Mouse (Mus musculus): ENCODE measurements around the gene Glis1.
"Not testable (repeated sequence)": the region's sequence is repeated elsewhere in the genome, so short reads cannot be mapped to it uniquely, and the experiment has no call there.

GRCm38 (mm10) chr4:107598581-107598958 is 164.2 kb downstream of the Glis1 start:
- TF ChIP-seq CTCF, POLR2A (IDR thresholded peaks at IDR 0.05; ENCODE audit: extremely low read depth, insufficient read depth, low read length): not testable (repeated sequence)

Data from cortical plate, adult 2 months (tissue).